Mouse (Mus musculus) kidney, embryonic 16.5 days (tissue): Measurements from ENCODE around the gene Prss37. TPM values are rescaled to one million over a fixed set of nuclear protein-coding genes. Genes with fewer than 3 reads are reported as not detected.
A peak's percentile ranks its signal among the peaks of the same experiment; 100 is the strongest.

Source experiments
- ATAC-seq: fragments of 200-750 bp; cut with Nextera tagmentation; 2 replicates; pipeline ENCODE4 v1.8.0; 2017; ENCODE audit warnings: moderate TSS enrichment; ENCODE audit not compliant: low FRiP score, low TSS enrichment
- H3K27ac ChIP-seq: fragments of 300-500 bp; sonication (generic); 2 replicates; pipeline ENCODE4 v1.5.1; 2014; ENCODE audit warnings: low read length
- H3K27me3 ChIP-seq: fragments of 300-500 bp; sonication (generic); 2 replicates; pipeline ENCODE4 v1.6.1; 2014; ENCODE audit warnings: low read length, control low read depth, mixed read lengths; ENCODE audit not compliant: insufficient read depth
- H3K36me3 ChIP-seq: fragments of 300-500 bp; sonication (generic); 2 replicates; pipeline ENCODE4 v1.6.1; 2014; ENCODE audit warnings: low read length, control low read depth, mixed read lengths; ENCODE audit not compliant: insufficient read depth
- H3K4me1 ChIP-seq: fragments of 300-500 bp; sonication (generic); 2 replicates; pipeline ENCODE4 v1.6.1; 2014; ENCODE audit warnings: low read length, control low read depth, mixed read lengths; ENCODE audit not compliant: insufficient read depth
- H3K4me2 ChIP-seq: fragments of 300-500 bp; sonication (generic); replicated peaks from 2 replicates; pipeline ENCODE4 v1.6.1; 2014; ENCODE audit warnings: low read depth, low read length
- H3K4me3 ChIP-seq: fragments of 300-500 bp; sonication (generic); 2 replicates; pipeline ENCODE4 v1.5.1; 2014; ENCODE audit warnings: mild to moderate bottlenecking, low read length
- H3K9ac ChIP-seq: fragments of 300-500 bp; sonication (generic); replicated peaks from 2 replicates; pipeline ENCODE4 v1.6.1; 2014; ENCODE audit warnings: low read length
- H3K9me3 ChIP-seq: fragments of 300-500 bp; sonication (generic); 2 replicates; pipeline ENCODE4 v1.6.1; 2016; ENCODE audit warnings: low read length, control low read depth
- WGBS: fragments of 180-500 bp; shearing (Covaris S2); extraction: QIAGEN DNeasy Blood & Tissue Kit; methylation state at CpG from one replicate; pipeline ENCODE4 v1.1.7; 2014; 5-methylcytosine and 5-hydroxymethylcytosine counted together
- polyA plus RNA-seq: library from polyadenylated mRNA; unstranded; fragments of >200 nt; fragmentation: Nextera tagmentation; extraction: Ambion mirVana; gene quantifications from 2 replicates; pipeline ENCODE4 v1.2.1, GENCODE M21; 2015

Gene Prss37
- polyA plus RNA-seq = not detected in 2 replicates

DNA sequence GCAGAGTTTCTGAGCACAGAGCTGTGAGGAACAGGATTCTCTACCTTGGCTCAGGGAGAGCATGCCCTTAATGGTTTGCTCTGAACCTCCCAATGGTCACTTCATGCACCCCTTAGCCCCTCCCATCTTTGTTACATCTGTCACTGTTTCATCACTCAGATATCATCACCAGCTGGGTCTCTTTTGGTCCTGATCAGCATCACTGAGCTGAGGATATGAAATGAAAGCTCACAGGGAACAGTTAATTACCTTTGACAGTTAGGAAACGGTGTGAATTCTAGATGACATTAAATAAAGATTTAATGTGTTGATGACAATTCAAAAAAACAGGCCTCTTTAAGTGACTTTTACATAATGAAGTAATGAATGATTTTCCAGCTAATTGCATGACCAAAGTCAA lies at the start of gene Prss37:
Gene Prss37 (minus strand): TSS at position 101 of the 400 bp plus-strand sequence.
- Histone ChIP-seq H3K4me1 (no peaks in the 10 kb centered on the region), H3K9me3 (no peaks in the 10 kb centered on the region), H3K9ac (no peak within 1 kb of the TSS), H3K36me3 (no peaks in the 10 kb centered on the region), H3K4me3 (no peak within 1 kb of the TSS), H3K4me2 (no peak within 1 kb of the TSS), H3K27ac (no peak within 1 kb of the TSS), H3K27me3 (no peaks in the 10 kb centered on the region)
- ATAC-seq = no peak
- WGBS = 38% methylated on average over 1 of the region's 1 CpGs

DNA sequence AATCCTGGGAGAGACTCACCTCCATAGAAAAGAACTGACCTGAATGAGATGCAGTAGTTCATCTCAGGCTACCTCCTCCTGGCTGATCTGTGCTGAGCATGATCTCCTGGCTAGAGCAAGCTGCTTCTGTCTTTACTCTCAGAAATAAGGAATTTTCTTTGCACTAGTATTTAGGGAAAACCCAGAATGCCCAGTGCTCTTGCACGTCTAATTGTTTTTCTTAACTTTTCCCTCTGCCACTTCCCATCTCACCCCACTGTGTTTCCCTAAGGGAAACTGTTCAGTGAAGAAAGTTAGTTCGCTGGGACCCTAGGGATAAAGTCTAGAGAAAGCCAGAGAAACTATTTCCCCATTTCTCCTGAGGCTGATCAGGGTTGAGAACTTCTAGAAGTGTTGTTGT lies 35.6 kb upstream of the Prss37 start, which contains the start of gene Olfr461:
Gene Olfr461 (minus strand): TSS at position 101 of the 400 bp plus-strand sequence.
- Histone ChIP-seq H3K4me3 (no peak within 1 kb of the TSS), H3K27me3 (no peaks in the 10 kb centered on the region), H3K36me3 (no peaks in the 10 kb centered on the region), H3K9me3 (no peaks in the 10 kb centered on the region), H3K4me2 (no peak within 1 kb of the TSS), H3K4me1 (no peaks in the 10 kb centered on the region), H3K27ac (no peak within 1 kb of the TSS), H3K9ac (no peak within 1 kb of the TSS)
- 81% methylated on average over 2 of the region's 2 CpGs for WGBS
- ATAC-seq = no peak

DNA sequence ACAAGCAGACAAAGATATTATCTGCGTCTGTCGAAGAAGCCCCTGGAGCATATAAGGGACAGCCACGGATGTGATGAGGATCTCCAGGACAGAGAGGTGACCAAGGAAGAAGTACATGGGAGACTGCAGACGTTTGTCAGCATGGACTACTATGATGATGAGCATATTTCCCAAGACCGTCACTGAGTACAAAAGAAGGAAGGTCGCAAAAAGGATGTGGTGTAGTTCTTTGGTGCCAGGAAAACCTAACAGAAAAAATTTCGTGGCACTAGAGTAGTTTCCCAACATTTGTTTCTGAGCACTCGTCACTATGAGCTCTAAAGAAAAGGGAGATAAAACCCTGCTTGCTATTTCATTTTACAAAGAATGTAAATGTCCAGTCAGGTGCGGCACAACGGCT lies 25.4 kb upstream of the Prss37 start:
- Histone ChIP-seq H3K9me3 (no peaks in the 10 kb centered on the region), H3K9ac (no peak overlapping the region), H3K4me1 (no peaks in the 10 kb centered on the region), H3K27me3 (no peaks in the 10 kb centered on the region), H3K27ac (no peak overlapping the region), H3K4me2 (no peak overlapping the region), H3K36me3 (no peaks in the 10 kb centered on the region), H3K4me3 (no peak overlapping the region)
- WGBS = 82% methylated on average over 10 of the region's 10 CpGs
- no peak for ATAC-seq

DNA sequence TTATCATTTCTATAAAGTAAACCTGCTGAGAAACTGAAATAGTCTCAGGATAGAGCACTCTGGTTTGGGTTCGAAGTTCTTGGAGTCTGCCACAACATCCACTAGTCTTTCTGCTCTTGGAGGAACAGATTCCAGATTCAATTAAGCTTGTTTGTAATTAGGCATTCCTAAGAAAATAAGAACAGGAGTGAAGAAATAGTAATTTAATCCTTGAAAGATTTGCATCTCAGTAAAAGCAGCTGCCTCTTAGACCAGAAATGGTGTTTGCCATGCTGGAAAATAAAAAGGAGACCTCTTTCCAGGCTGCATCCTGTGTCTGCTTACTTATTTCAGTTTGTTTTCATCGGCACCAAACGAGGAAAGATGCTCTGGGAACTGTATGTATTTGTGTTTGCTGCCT lies 26.1 kb downstream of the Prss37 start, which contains the start of gene Tas2r108:
Gene Tas2r108 (plus strand): TSS at position 301 of the 400 bp plus-strand sequence.
- no peak within 1 kb of the TSS for H3K9ac ChIP-seq
- H3K4me3 ChIP-seq = no peak within 1 kb of the TSS
- H3K4me1 ChIP-seq = no peaks in the 10 kb centered on the region
- no peaks in the 10 kb centered on the region for H3K36me3 ChIP-seq
- no peak within 1 kb of the TSS for H3K4me2 ChIP-seq
- no peaks in the 10 kb centered on the region for H3K9me3 ChIP-seq
- 89% methylated on average over 3 of the region's 3 CpGs for WGBS
- no peak for ATAC-seq
- no peak within 1 kb of the TSS for H3K27ac ChIP-seq
- H3K27me3 ChIP-seq = no peaks in the 10 kb centered on the region

DNA sequence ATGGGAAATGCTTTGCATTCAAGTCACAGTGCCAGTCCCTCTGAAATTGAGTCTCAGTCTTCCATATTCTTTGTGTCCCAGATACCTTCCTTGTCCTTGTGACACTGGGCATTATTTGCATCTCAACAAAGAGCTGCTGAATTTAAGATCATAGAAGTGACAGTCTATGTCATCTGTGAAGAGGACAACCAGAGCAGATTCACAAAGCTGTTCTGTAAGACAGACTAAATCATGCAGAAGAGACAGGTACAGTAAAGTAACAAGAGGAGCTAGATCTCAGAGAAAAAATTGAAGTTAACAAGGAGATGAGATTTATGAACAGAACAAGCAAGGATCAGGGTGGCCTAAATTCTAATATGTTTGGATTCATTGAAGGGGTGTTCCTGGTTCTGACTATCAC lies 28.4 kb downstream of the Prss37 start, which contains the start of gene Tas2r137:
Gene Tas2r137 (plus strand): TSS at position 301 of the 400 bp plus-strand sequence.
- Histone ChIP-seq H3K9me3 (no peaks in the 10 kb centered on the region), H3K9ac (no peak within 1 kb of the TSS), H3K27ac (no peak within 1 kb of the TSS), H3K4me3 (no peak within 1 kb of the TSS), H3K27me3 (no peaks in the 10 kb centered on the region), H3K4me1 (no peaks in the 10 kb centered on the region), H3K4me2 (no peak within 1 kb of the TSS), H3K36me3 (no peaks in the 10 kb centered on the region)
- no peak for ATAC-seq

DNA sequence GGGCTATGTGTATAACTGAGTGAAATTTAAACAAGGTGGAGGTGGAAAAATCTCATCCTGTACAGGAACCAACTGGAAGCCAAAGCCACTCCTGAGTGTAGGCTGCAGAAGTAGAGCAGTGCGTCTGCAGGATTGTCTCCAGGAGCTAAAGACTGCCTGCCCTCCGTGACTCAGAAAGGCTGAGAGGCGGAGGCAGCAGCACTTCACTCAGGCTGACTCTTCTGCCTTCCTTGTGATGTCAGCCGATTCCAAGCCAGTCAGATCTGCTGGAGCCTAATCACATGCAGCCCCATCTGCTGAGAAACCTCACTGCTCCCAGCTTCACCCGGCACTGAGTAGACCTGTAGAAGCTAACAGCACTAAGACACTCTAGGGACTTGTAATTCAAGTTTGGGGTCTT lies 37.0 kb downstream of the Prss37 start:
- H3K36me3 ChIP-seq = peaks cover 50% of the 10 kb centered on the region
- H3K4me2 ChIP-seq = no peak overlapping the region
- H3K4me1 ChIP-seq = no peaks in the 10 kb centered on the region
- no peak for ATAC-seq
- H3K27me3 ChIP-seq = no peaks in the 10 kb centered on the region
- WGBS = 93% methylated on average over 5 of the region's 5 CpGs
- H3K9me3 ChIP-seq = no peaks in the 10 kb centered on the region
- no peak overlapping the region for H3K9ac ChIP-seq
- no peak overlapping the region for H3K27ac ChIP-seq
- no peak overlapping the region for H3K4me3 ChIP-seq

DNA sequence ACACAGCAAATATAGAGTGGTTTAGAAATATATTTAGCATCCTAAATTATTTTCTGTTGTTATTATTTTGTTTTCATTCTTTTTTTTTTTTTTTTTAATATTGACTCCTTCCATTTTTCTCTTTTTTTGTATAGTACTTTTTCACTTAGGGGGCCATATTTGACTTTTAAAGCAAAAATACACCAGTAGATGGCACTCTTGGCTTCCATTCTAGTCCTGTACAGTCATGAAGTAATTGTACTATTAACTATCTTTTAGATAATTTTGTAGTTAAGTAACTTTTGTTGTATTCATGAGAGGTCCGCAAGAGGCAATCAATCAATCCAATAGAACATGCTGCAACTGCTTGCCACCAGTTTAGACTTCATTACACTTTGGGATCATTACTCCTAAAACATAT lies 39.6 kb downstream of the Prss37 start:
- no peak for ATAC-seq
- no peak overlapping the region for H3K9ac ChIP-seq
- H3K4me1 ChIP-seq = no peaks in the 10 kb centered on the region
- no peaks in the 10 kb centered on the region for H3K27me3 ChIP-seq
- H3K4me3 ChIP-seq = no peak overlapping the region
- no peak overlapping the region for H3K4me2 ChIP-seq
- no peak overlapping the region for H3K27ac ChIP-seq
- peaks cover 4% of the 10 kb centered on the region; the same call in 1 of the 2 replicates for H3K9me3 ChIP-seq
- WGBS = 85% methylated on average over 1 of the region's 1 CpGs
- peaks cover 62% of the 10 kb centered on the region for H3K36me3 ChIP-seq

DNA sequence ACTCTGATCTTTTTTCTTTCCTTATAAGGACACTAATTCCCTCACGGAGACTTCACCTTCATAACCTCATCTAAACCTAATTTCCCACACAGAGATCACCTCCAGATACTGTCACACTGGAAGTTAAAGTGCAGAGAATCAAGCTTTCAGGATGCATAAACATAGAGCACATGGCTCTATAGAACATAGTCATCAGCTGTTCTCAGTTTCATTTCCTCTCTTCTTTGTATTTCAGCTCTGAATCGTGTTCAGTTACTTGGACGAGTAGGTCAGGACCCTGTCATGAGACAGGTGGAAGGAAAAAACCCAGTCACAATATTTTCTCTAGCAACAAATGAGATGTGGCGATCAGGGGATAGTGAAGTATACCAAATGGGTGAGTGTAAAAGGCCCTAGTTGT lies 43.2 kb downstream of the Prss37 start:
- peaks cover 8% of the 10 kb centered on the region for H3K4me1 ChIP-seq
- H3K27me3 ChIP-seq = no peaks in the 10 kb centered on the region
- no peak for ATAC-seq
- peaks cover 4% of the 10 kb centered on the region; the same call in 1 of the 2 replicates for H3K9me3 ChIP-seq
- H3K9ac ChIP-seq = no peak overlapping the region
- H3K4me2 ChIP-seq = no peak overlapping the region
- no peak overlapping the region for H3K27ac ChIP-seq
- H3K4me3 ChIP-seq = no peak overlapping the region
- 75% methylated on average over 4 of the region's 4 CpGs for WGBS
- H3K36me3 ChIP-seq = peaks cover 47% of the 10 kb centered on the region

DNA sequence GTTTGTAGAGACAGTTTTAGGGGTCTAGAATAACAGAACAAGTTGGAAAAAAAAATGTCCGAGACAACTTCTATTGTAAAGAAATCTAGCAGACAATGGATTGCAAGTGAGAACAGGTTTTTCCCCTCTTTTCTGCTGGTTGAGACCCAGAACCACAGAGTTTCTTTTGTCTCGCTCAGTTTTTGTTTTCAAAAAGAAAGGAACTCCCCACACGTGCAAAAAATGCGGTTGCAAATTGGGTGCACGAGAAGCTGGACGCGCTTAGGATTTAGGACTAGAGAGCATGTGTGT lies 47.6 kb downstream of the Prss37 start:
- Histone ChIP-seq H3K9ac (peak overlapping the region; percentile 94), H3K36me3 (peaks cover 27% of the 10 kb centered on the region), H3K4me2 (peak overlapping the region; percentile 83), H3K27me3 (no peaks in the 10 kb centered on the region), H3K9me3 (peaks cover 4% of the 10 kb centered on the region; the same call in 1 of the 2 replicates), H3K27ac (peak overlapping the region; percentile 95), H3K4me3 (peak overlapping the region; percentile 68), H3K4me1 (peaks cover 8% of the 10 kb centered on the region)
- no peak; the same call in 1 of the 2 replicates for ATAC-seq
- WGBS = 1% methylated on average over 7 of the region's 7 CpGs

DNA sequence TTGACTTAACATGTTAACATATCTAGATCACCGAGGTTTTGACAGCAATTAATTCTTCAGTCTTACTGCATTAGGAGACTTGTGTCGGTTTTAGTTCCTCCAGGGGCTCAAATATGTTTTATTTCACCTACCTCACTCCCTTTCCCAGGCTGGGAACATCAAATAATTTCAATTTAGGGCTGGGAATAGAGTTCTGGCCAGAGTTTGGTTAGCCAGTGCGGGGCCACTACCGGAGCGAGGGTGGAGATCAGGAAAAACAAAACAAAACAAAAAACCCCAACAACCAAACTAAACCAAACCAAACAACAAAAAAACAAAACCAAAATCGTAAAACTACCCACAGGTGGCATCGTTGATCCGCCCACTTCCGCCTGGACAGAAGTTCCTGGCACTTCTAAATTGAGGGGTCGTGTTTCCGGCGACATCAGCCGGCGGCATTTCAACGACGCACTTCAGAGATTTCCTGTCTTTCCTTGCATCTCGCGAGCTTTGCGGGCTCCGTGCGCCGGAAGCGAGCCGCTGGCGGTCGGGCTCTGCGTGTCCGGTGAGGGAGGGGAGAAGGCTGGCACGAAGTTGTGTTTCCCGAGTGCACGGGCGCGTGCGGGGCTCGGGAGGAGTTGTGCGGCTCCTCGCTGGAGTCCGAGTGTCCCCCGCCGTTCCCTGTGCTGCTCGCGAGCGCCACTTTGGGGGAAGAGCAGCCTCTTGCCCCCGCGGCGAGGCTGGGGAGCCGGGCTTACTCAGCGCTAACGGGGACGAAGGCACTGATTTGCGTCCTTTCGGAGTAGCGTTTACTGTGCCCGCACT lies 48.2 kb downstream of the Prss37 start, which contains the start of gene Ssbp1:
Gene Ssbp1 (plus strand): TSS at position 437 of the 804 bp plus-strand sequence.
- H3K27me3 ChIP-seq = no peaks in the 10 kb centered on the region
- peaks cover 23% of the 10 kb centered on the region for H3K36me3 ChIP-seq
- peak within 1 kb of the TSS; percentile 68 for H3K4me3 ChIP-seq
- peaks cover 8% of the 10 kb centered on the region for H3K4me1 ChIP-seq
- H3K9ac ChIP-seq = peak within 1 kb of the TSS; percentile 94
- peaks cover 4% of the 10 kb centered on the region; the same call in 1 of the 2 replicates for H3K9me3 ChIP-seq
- H3K4me2 ChIP-seq = peak within 1 kb of the TSS; percentile 83
- peak within 1 kb of the TSS; percentile 95 for H3K27ac ChIP-seq
- peak; percentile 96 for ATAC-seq
- WGBS = under 1% methylated on average over 54 of the region's 54 CpGs
